Mouse (Mus musculus) forebrain, embryonic 16.5 days (tissue): ENCODE measurements around the gene Ccdc177. TPM values are rescaled to one million over a fixed set of nuclear protein-coding genes. Genes with fewer than 3 reads are reported as not detected.
A peak's percentile ranks its signal among the peaks of the same experiment; 100 is the strongest.

Source experiments
- ATAC-seq: fragments of 200-750 bp; cut with Nextera tagmentation; 2 replicates; pipeline ENCODE4 v1.8.0; 2017; ENCODE audit warnings: mild to moderate bottlenecking, moderate library complexity
- H3K27ac ChIP-seq: fragments of 300-500 bp; sonication (generic); 2 replicates; pipeline ENCODE4 v1.5.1; 2014; ENCODE audit warnings: low read length, control low read depth
- H3K27me3 ChIP-seq: fragments of 300-500 bp; sonication (generic); replicated peaks from 2 replicates; pipeline ENCODE4 v1.6.1; 2014; ENCODE audit warnings: low read length; ENCODE audit not compliant: control insufficient read depth, insufficient read depth
- H3K36me3 ChIP-seq: fragments of 300-500 bp; sonication (generic); 2 replicates; pipeline ENCODE4 v1.6.1; 2014; ENCODE audit not compliant: control insufficient read depth, insufficient read depth
- H3K4me1 ChIP-seq: fragments of 300-500 bp; sonication (generic); replicated peaks from 2 replicates; pipeline ENCODE4 v1.6.1; 2014; ENCODE audit warnings: low read length; ENCODE audit not compliant: control insufficient read depth, insufficient read depth
- H3K4me2 ChIP-seq: fragments of 300-500 bp; sonication (generic); 2 replicates; pipeline ENCODE4 v1.6.1; 2014; ENCODE audit warnings: mild to moderate bottlenecking, low read length, control low read depth
- H3K4me3 ChIP-seq: fragments of 300-500 bp; sonication (generic); replicated peaks from 2 replicates; pipeline ENCODE4 v1.5.1; 2014; ENCODE audit warnings: mild to moderate bottlenecking, low read length, control low read depth
- H3K9ac ChIP-seq: fragments of 300-500 bp; sonication (generic); replicated peaks from 2 replicates; pipeline ENCODE4 v1.6.1; 2014; ENCODE audit warnings: low read depth, low read length, control low read depth
- H3K9me3 ChIP-seq: fragments of 300-500 bp; sonication (generic); 2 replicates; pipeline ENCODE4 v1.6.1; 2016; ENCODE audit warnings: low read length; ENCODE audit not compliant: control insufficient read depth
- WGBS: fragments of 180-500 bp; shearing (Covaris S2); extraction: QIAGEN DNeasy Blood & Tissue Kit; methylation state at CpG from one replicate; pipeline ENCODE4 v1.1.7; 2014; 5-methylcytosine and 5-hydroxymethylcytosine counted together
- polyA plus RNA-seq: library from polyadenylated mRNA; unstranded; fragments of >200 nt; fragmentation: Nextera tagmentation; extraction: Ambion mirVana; gene quantifications from 2 replicates; pipeline ENCODE4 v1.2.1, GENCODE M21; 2015

Ccdc177 gene
- polyA plus RNA-seq, 1 experiment from 2014 or later, result 4.5 TPM

DNA sequence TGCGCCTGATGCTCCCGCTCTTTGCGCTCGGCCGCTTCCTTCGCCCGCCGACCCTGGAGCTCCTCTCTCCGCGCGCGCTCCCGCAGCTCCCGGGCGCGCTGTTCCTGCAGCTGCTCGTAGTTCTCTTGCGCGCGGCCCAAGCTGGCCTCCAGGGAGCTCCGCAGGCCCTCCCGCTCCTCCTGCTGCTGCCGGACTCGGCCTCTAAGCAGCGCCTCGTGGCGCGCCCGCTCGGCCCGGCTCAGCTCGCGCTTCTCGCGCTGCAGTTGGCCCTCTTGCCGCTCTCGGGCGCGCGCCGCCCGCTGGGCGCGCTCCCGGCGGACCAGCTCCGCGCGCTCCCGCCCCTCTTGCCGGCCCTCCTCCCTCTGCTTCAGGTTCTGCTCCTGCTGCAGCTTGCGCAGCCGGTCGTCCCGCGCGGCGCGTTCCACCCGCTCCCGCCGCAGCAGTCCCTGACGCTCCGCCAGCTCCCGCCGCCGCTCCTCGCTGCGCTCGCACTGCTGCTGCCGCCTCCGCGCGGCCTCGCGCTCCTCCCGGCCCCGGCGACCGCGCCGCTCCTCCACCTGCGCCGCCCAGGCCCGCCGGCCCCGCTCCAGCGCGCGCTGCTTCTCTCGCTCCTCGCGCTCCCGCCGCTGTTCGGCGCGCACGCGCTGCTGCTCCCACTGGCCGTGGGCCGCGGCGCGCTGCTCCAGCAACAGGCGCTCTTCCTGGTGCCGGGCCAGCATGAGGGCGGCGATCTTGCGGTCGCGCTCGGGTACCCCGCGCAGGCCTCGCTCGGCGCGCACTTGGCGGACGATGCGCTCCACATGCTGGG lies 2.5 kb downstream of the Ccdc177 start:
- WGBS, result 46% methylated on average over 120 of the region's 122 CpGs
- Histone ChIP-seq H3K36me3 (peaks cover 54% of the 10 kb centered on the region), H3K4me1 (peaks cover 12% of the 10 kb centered on the region), H3K27me3 (no peaks in the 10 kb centered on the region), H3K9ac (no peak overlapping the region), H3K4me3 (peak overlapping the region; percentile 21), H3K4me2 (peak overlapping the region; percentile 30), H3K9me3 (peaks cover 31% of the 10 kb centered on the region), H3K27ac (no peak overlapping the region)
- ATAC-seq, result no peak

DNA sequence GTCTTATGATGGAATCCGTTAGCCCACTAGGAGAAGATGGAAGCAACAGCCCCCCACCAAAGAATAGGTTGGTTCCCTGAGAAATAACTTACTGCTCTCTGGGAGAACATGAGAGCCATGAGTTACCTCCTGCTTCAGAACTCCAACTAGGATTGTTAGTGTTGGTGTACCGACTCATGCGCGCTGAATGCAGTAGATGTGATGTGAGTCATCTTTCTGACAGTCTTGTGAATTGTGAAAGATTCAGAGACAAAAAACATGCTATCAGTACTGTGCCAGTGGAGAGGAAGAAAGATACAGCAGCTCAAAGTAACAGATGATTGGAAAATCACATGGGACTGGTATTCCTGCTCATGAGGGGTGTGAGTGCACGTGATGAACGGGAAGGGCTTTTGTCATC lies 8.9 kb downstream of the Ccdc177 start:
- Histone ChIP-seq H3K27ac (no peak overlapping the region), H3K4me3 (no peak overlapping the region), H3K4me1 (peaks cover 5% of the 10 kb centered on the region), H3K27me3 (no peaks in the 10 kb centered on the region), H3K4me2 (no peak overlapping the region), H3K9me3 (peaks cover 10% of the 10 kb centered on the region), H3K9ac (no peak overlapping the region), H3K36me3 (peaks cover 32% of the 10 kb centered on the region)
- no peak for ATAC-seq
- 95% methylated on average over 6 of the region's 6 CpGs for WGBS

DNA sequence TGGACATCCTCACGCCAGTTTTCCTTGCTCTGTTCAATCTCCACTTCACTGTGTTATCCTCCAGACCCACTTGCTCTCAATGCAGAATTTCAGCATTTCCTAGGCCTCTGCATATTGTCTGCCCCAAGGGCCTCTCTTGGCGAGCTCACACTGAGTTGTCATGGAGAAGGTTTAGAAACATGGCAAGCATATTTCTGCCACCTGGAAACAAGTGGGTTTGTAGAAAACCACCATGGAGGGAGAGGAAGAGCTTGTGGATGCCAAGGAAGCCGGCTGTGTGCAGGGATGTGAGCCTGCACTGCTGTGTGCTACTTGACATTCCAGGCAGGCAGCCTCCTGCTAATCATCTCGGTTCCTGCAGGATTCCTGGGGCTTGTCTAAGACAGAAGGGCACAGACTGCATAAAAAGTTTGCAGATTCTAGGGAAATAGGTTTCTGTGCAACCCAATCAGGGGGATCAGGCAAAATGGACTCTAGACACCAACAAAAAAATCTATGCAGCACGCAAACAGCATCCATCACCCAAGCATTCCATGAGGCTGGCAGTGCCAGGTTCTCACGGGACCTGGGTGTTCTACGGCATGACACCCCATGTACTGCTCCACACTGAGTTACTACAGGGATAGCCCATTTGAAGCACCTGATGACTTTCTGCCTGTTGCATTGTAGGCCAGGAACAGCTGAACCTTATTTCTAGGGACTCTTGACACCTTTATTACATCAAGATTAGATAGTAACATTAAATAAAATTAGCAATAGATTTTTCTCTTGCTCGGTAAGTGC lies 14.3 kb downstream of the Ccdc177 start:
- 33% methylated on average over 8 of the region's 8 CpGs for WGBS
- Histone ChIP-seq H3K4me2 (no peak overlapping the region), H3K27ac (peak overlapping the region; percentile 69), H3K9me3 (no peaks in the 10 kb centered on the region), H3K36me3 (no peaks in the 10 kb centered on the region), H3K27me3 (no peaks in the 10 kb centered on the region), H3K9ac (no peak overlapping the region), H3K4me3 (no peak overlapping the region), H3K4me1 (peaks cover 16% of the 10 kb centered on the region)
- ATAC-seq, result peak; percentile 89

DNA sequence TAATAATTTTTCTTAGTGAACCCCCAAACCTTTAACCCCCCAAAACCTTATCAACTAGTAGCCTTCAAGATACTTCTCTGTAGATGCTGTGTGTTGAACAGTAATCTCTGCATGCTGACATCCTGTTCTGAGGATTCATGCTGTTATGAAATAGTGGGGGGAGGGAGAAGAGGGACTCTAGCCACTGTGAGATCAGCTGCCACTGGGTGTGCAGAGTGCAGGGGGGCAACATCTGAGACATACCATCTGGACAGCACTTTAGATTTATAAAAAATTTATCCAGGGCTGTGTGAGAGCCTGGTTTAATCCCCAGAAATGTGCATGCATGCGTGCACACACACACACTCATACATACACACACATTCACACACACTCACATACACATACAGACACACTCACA lies 15.9 kb downstream of the Ccdc177 start:
- no peaks in the 10 kb centered on the region for H3K36me3 ChIP-seq
- H3K9me3 ChIP-seq, result no peaks in the 10 kb centered on the region
- H3K4me1 ChIP-seq, result peaks cover 16% of the 10 kb centered on the region
- H3K4me3 ChIP-seq, result no peak overlapping the region
- ATAC-seq, result no peak
- no peak overlapping the region for H3K4me2 ChIP-seq
- H3K9ac ChIP-seq, result no peak overlapping the region
- 100% methylated on average over 1 of the region's 1 CpGs for WGBS
- no peak overlapping the region for H3K27ac ChIP-seq
- no peaks in the 10 kb centered on the region for H3K27me3 ChIP-seq

GRCm38 (mm10) chr12:80739482-80739881 lies 21.0 kb downstream of the Ccdc177 start:
- 39% methylated on average over 9 of the region's 9 CpGs for WGBS
- no peak overlapping the region for H3K27ac ChIP-seq
- H3K4me1 ChIP-seq, result peaks cover 20% of the 10 kb centered on the region
- H3K9ac ChIP-seq, result no peak overlapping the region
- no peak overlapping the region for H3K4me2 ChIP-seq
- H3K4me3 ChIP-seq, result no peak overlapping the region
- H3K27me3 ChIP-seq, result no peaks in the 10 kb centered on the region
- ATAC-seq, result no peak
- H3K36me3 ChIP-seq, result no peaks in the 10 kb centered on the region
- no peaks in the 10 kb centered on the region for H3K9me3 ChIP-seq

- peak overlapping the region; percentile 88 for H3K27ac ChIP-seq
- H3K4me1 ChIP-seq, result peaks cover 20% of the 10 kb centered on the region
- no peaks in the 10 kb centered on the region for H3K9me3 ChIP-seq
- H3K9ac ChIP-seq, result peak overlapping the region; percentile 37
- no peaks in the 10 kb centered on the region for H3K36me3 ChIP-seq
- no peak overlapping the region for H3K4me3 ChIP-seq
- ATAC-seq, result no peak
- H3K4me2 ChIP-seq, result peak overlapping the region; percentile 37
- 61% methylated on average over 5 of the region's 5 CpGs for WGBS
- no peaks in the 10 kb centered on the region for H3K27me3 ChIP-seq
Observed at GRCm38 (mm10) chr12:80737283-80737600, 23.2 kb downstream of the Ccdc177 start.

DNA sequence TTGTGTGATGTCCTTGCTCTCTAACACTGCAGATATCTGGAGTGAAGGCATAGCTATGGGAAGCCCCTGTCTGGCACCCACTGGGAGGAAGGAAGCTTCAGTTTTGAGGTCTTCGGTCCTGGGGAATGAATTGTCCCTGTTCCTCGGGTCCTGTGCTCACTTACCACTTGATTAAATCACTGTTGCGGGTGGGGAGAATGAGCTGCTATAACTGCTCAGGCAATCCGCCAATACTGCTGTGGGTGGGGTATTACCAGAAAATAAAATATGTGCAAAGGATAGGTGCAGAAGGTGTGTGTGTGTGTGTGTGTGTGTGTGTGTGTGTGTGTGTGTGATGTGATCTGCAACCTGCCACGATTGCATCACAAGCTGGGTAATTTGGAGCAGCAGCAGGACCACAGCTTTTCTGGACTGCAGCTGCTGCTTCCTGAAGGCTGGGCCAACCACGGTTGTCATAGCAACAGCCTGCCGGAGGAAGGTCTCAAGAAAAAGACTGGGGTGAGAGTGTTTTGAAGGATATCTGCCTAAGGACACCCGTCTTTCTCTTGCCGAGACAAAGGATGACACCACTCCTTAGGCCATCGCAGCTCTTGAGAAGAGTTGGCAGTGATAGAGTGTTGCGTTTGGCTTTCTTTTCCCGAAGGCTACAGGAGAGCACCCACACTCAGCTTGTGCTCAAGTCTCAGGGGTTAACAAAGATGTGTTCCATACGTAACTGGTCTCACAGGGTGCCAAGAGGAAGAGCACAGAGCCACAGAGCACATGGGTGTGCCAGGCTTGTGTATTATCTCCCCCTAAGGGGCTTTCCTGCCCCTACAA lies 23.8 kb downstream of the Ccdc177 start:
- peaks cover 20% of the 10 kb centered on the region for H3K4me1 ChIP-seq
- no peaks in the 10 kb centered on the region for H3K27me3 ChIP-seq
- H3K4me2 ChIP-seq, result peak overlapping the region; percentile 37
- peak overlapping the region; percentile 37 for H3K9ac ChIP-seq
- 4% methylated on average over 13 of the region's 13 CpGs for WGBS
- H3K27ac ChIP-seq, result peak overlapping the region; percentile 88
- peak; percentile 85 for ATAC-seq
- H3K9me3 ChIP-seq, result no peaks in the 10 kb centered on the region
- H3K4me3 ChIP-seq, result 0 out of 2 replicates have a peak overlapping the region, but pooled peaks have one; percentile 6
- H3K36me3 ChIP-seq, result no peaks in the 10 kb centered on the region

GRCm38 (mm10) chr12:80734526-80735470 lies 25.7 kb downstream of the Ccdc177 start:
- H3K9ac ChIP-seq, result no peak overlapping the region
- H3K4me1 ChIP-seq, result peaks cover 23% of the 10 kb centered on the region
- H3K4me3 ChIP-seq, result no peak overlapping the region

More at GRCm38 (mm10) chr12:80734526-80735470, 25.7 kb downstream of the Ccdc177 start:
- Histone ChIP-seq H3K36me3 (no peaks in the 10 kb centered on the region), H3K27me3 (no peaks in the 10 kb centered on the region), H3K4me2 (no peak overlapping the region), H3K9me3 (no peaks in the 10 kb centered on the region), H3K27ac (no peak overlapping the region)
- no peak for ATAC-seq
- 64% methylated on average over 13 of the region's 13 CpGs for WGBS
